13 mouse cellular contexts compared by ENCODE assay signal in the genomic region with DNA sequence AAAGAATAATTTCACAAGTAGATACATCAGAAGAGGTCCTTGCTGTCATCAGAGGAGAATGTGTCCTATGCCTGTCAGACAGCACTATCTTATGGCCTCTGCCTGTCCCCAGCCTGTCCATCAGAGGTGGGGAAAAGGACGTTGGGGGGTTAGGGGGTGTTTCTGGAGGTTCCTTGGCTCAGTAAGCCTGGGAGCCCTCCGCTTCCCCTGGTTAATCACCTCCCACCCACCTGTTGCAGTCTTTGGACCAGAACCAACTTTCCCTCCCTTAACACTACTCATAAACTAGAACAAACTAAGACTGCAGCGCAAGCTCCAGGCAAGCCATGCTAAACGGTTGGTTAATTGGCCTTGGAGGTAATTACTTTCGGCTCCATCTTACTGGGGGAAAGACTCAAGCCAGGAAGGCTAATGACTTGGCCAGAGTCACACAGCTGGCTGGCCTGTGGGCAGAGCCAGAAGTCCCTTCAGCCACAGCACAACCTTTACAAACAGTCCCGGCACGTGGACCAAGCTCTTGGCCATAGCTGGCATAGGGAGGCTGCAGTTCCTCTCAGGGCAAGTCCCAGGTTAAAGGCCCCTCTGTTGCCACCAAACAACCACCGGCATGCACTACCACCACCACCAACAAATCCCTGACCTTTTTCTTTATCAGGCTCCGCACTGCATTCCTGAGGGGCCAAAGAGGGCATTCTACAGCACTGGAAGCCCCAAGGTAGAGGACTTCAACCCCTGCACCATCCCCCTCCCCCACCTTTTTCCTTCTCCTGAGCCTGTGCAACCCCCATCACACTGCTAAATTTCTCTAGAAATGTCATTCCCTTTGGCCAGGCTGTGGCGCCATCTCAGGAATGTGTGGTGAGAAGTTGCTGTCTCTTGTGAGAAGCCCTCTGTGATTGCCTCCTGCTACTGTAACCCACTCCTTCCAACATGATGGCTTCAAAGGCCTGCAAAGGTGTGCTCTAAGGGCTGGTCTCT. TPM values are rescaled to one million over a fixed set of nuclear protein-coding genes. Genes with fewer than 3 reads are reported as not detected.
A peak's percentile ranks its signal among the peaks of the same experiment; 100 is the strongest.
DNase-seq lines count a peak whose midpoint lies in the region; ATAC-seq and TF ChIP-seq lines count a peak whose summit lies in the region.
"Had no signal": no experiment of that assay in that cellular context is flagged by ENCODE, and none has a peak within 500 bp of the region (broad histone marks: within the 10 kb centered on the region; RNA-seq: fewer than 3 reads in every experiment).

No protein-coding gene starts in this region.

- H3K9me3 ChIP-seq in hindbrain, embryonic 10.5 days = no peaks in the 10 kb centered on the region
- H3K9me3 ChIP-seq in hindbrain, embryonic 14.5 days (ENCODE audit: control insufficient read depth, low read length) = no peaks in the 10 kb centered on the region
- no peaks in the 10 kb centered on the region for H3K9me3 ChIP-seq in embryonic facial prominence, embryonic 13.5 days
- H3K9me3 ChIP-seq in heart, postnatal 0 days (replicated peaks; ENCODE audit: control insufficient read depth, low read length) = no peaks in the 10 kb centered on the region
- H3K9me3 ChIP-seq in liver, embryonic 11.5 days (ENCODE audit: control insufficient read depth, low read length) = no peaks in the 10 kb centered on the region
- H3K9me3 ChIP-seq: midbrain, embryonic 13.5 days had no signal

- H3K36me3 ChIP-seq in hindbrain, embryonic 10.5 days = no peaks in the 10 kb centered on the region
- H3K36me3 ChIP-seq in hindbrain, embryonic 14.5 days (replicated peaks; ENCODE audit: control insufficient read depth, insufficient read depth) = no peaks in the 10 kb centered on the region
- no peaks in the 10 kb centered on the region for H3K36me3 ChIP-seq in embryonic facial prominence, embryonic 13.5 days
- no peaks in the 10 kb centered on the region for H3K36me3 ChIP-seq in heart, postnatal 0 days (replicated peaks; ENCODE audit: control insufficient read depth, insufficient read depth, low read length)
- H3K36me3 ChIP-seq in liver, embryonic 11.5 days (ENCODE audit: control insufficient read depth, insufficient read depth, low read length) = no peaks in the 10 kb centered on the region
- H3K36me3 ChIP-seq: midbrain, embryonic 13.5 days had no signal

- no peak overlapping the region for H3K4me2 ChIP-seq in hindbrain, embryonic 14.5 days (replicated peaks)
- H3K4me2 ChIP-seq in embryonic facial prominence, embryonic 13.5 days = no peak overlapping the region
- H3K4me2 ChIP-seq in heart, postnatal 0 days (ENCODE audit: low read depth, low read length) = peak overlapping the region; percentile 41; the same call in 1 of the 2 replicates
- H3K4me2 ChIP-seq in liver, embryonic 11.5 days = no peak overlapping the region
- H3K4me2 ChIP-seq: midbrain, embryonic 13.5 days had no signal

- H3K27me3 ChIP-seq in hindbrain, embryonic 10.5 days (ENCODE audit: insufficient read depth, poor library complexity, severe bottlenecking) = peaks cover 24% of the 10 kb centered on the region
- H3K27me3 ChIP-seq in hindbrain, embryonic 14.5 days (ENCODE audit: control insufficient read depth, insufficient read depth, low read length) = peaks cover 8% of the 10 kb centered on the region; the same call in 1 of the 2 replicates
- 0 out of 2 replicates have a peak, but pooled peaks cover 3% of the 10 kb centered on the region for H3K27me3 ChIP-seq in embryonic facial prominence, embryonic 13.5 days
- H3K27me3 ChIP-seq in heart, postnatal 0 days (ENCODE audit: control insufficient read depth, insufficient read depth, low read length) = 0 out of 2 replicates have a peak, but pooled peaks cover 13% of the 10 kb centered on the region
- no peaks in the 10 kb centered on the region for H3K27me3 ChIP-seq in liver, embryonic 11.5 days (replicated peaks; ENCODE audit: control insufficient read depth, insufficient read depth, low read length)

- H3K4me1 ChIP-seq in hindbrain, embryonic 10.5 days (replicated peaks) = peaks cover 63% of the 10 kb centered on the region
- peaks cover 17% of the 10 kb centered on the region for H3K4me1 ChIP-seq in hindbrain, embryonic 14.5 days (replicated peaks; ENCODE audit: control insufficient read depth, insufficient read depth, low read length)
- H3K4me1 ChIP-seq in embryonic facial prominence, embryonic 13.5 days = peaks cover 62% of the 10 kb centered on the region
- peaks cover 31% of the 10 kb centered on the region for H3K4me1 ChIP-seq in heart, postnatal 0 days (ENCODE audit: control insufficient read depth, insufficient read depth)
- peaks cover 42% of the 10 kb centered on the region for H3K4me1 ChIP-seq in liver, embryonic 11.5 days (replicated peaks; ENCODE audit: control insufficient read depth, insufficient read depth, low read length)

- TF ChIP-seq CTCF in heart, postnatal 0 days (IDR thresholded peaks at IDR 0.05; ENCODE audit: low read depth) = 0 out of 2 replicates have a peak, but pooled peaks have one; percentile 8

- DNase-seq in hindbrain, embryonic 10.5 days (ENCODE audit: low spot score) = no peak
- DNase-seq in hindbrain, embryonic 14.5 days (ENCODE audit: low spot score) = no peak
- DNase-seq in heart, postnatal 0 days (ENCODE audit: low spot score) = no peak
- no peak for DNase-seq in liver, embryonic 11.5 days (ENCODE audit: low spot score)
- DNase-seq in thymus, postnatal 10 days (ENCODE audit: low spot score in 2 of 2) = no peak
- no peak for DNase-seq in urinary bladder, postnatal 25 days (ENCODE audit: low spot score)
- no peak for DNase-seq in left cerebral cortex, adult 18-20 months (ENCODE audit: low spot score in 2 of 2)
- DNase-seq: cerebellum, adult 9-10 months; left cerebral cortex, postnatal 4 days had no signal

- H3K9ac ChIP-seq in hindbrain, embryonic 14.5 days = no peak overlapping the region
- no peak overlapping the region for H3K9ac ChIP-seq in embryonic facial prominence, embryonic 13.5 days
- no peak overlapping the region for H3K9ac ChIP-seq in heart, postnatal 0 days (replicated peaks; ENCODE audit: low read depth, low read length)
- no peak overlapping the region for H3K9ac ChIP-seq in liver, embryonic 11.5 days (ENCODE audit: low read depth, low read length)
- H3K9ac ChIP-seq: midbrain, embryonic 13.5 days had no signal

- ATAC-seq in hindbrain, embryonic 14.5 days (ENCODE audit: low FRiP score) = no peak
- ATAC-seq in embryonic facial prominence, embryonic 13.5 days (ENCODE audit: insufficient number of reproducible peaks, insufficient read depth, low FRiP score, low TSS enrichment, low read depth) = no peak
- no peak for ATAC-seq in heart, postnatal 0 days (ENCODE audit: insufficient read depth, low read depth)
- no peak for ATAC-seq in liver, embryonic 11.5 days (replicated peaks; ENCODE audit: low FRiP score)
- ATAC-seq: midbrain, embryonic 13.5 days had no signal

- TF ChIP-seq EP300 in heart, postnatal 0 days (IDR thresholded peaks at IDR 0.05; ENCODE audit: low read depth) = no peak

- WGBS in hindbrain, embryonic 10.5 days = 73% methylated on average over 10 of the region's 10 CpGs
- 70% methylated on average over 10 of the region's 10 CpGs for WGBS in hindbrain, embryonic 14.5 days
- 46% methylated on average over 10 of the region's 10 CpGs for WGBS in embryonic facial prominence, embryonic 13.5 days
- WGBS in heart, postnatal 0 days = 61% methylated on average over 10 of the region's 10 CpGs
- WGBS in liver, embryonic 11.5 days = 63% methylated on average over 10 of the region's 10 CpGs

- H3K27ac ChIP-seq in hindbrain, embryonic 10.5 days = peak overlapping the region; percentile 92; the same call in 1 of the 2 replicates
- no peak overlapping the region for H3K27ac ChIP-seq in hindbrain, embryonic 14.5 days
- 0 out of 2 replicates have a peak overlapping the region, but pooled peaks have one; percentile 80 for H3K27ac ChIP-seq in embryonic facial prominence, embryonic 13.5 days
- H3K27ac ChIP-seq in heart, postnatal 0 days (ENCODE audit: low read depth) = peak overlapping the region; percentile 92; the same call in 1 of the 2 replicates
- H3K27ac ChIP-seq in liver, embryonic 11.5 days (ENCODE audit: low read depth, low read length) = peak overlapping the region; percentile 85; the same call in 1 of the 2 replicates
- H3K27ac ChIP-seq: midbrain, embryonic 13.5 days had no signal

- no peak overlapping the region for H3K4me3 ChIP-seq in hindbrain, embryonic 10.5 days
- no peak overlapping the region for H3K4me3 ChIP-seq in hindbrain, embryonic 14.5 days (replicated peaks; ENCODE audit: low read length)
- no peak overlapping the region for H3K4me3 ChIP-seq in embryonic facial prominence, embryonic 13.5 days
- H3K4me3 ChIP-seq in heart, postnatal 0 days (ENCODE audit: low read depth, low read length) = no peak overlapping the region
- H3K4me3 ChIP-seq in liver, embryonic 11.5 days (ENCODE audit: low read depth, low read length) = no peak overlapping the region
- H3K4me3 ChIP-seq: midbrain, embryonic 13.5 days had no signal

RNA-seq across cellular contexts. Expression of gene Cdc42ep1, which starts 11.4 kb away (rescaled TPM):
- polyA plus RNA-seq in hindbrain, embryonic 10.5 days (2016; fragmentation: Nextera tagmentation; extraction: Ambion mirVana) = 19.2 and 19.4 TPM in 2 replicates
- polyA plus RNA-seq in hindbrain, embryonic 14.5 days (2014; fragmentation: Nextera tagmentation; extraction: Ambion mirVana) = 10.7 and 11.2 TPM in 2 replicates
- polyA plus RNA-seq in embryonic facial prominence, embryonic 13.5 days (2015; fragmentation: Nextera tagmentation; extraction: Ambion mirVana) = 25.2 and 28.6 TPM in 2 replicates
- 44.7 and 52.5 TPM in 2 replicates for total RNA-seq in heart, postnatal 0 days (2014; rRNA removed; ENCODE audit: low replicate concordance)
- 27.1 and 27.4 TPM in 2 replicates for polyA plus RNA-seq in heart, postnatal 0 days (2015; fragmentation: Nextera tagmentation; extraction: Ambion mirVana)
- 21.9 and 23.9 TPM in 2 replicates for polyA plus RNA-seq in liver, embryonic 11.5 days (2014; fragmentation: Nextera tagmentation; extraction: Ambion mirVana)
- 10 to 100 TPM; 15.3 to 16.3 TPM for total RNA-seq in left cerebral cortex, adult 18-20 months (2021)

RNA-seq across cellular contexts. Expression of gene Lgals2, which starts 24.3 kb away (rescaled TPM):
- not detected in 2 replicates for polyA plus RNA-seq in hindbrain, embryonic 10.5 days (2016; fragmentation: Nextera tagmentation; extraction: Ambion mirVana)
- polyA plus RNA-seq in hindbrain, embryonic 14.5 days (2014; fragmentation: Nextera tagmentation; extraction: Ambion mirVana) = not detected in 2 replicates
- 1.3 TPM in 1 of 2 replicates, not detected in the other for polyA plus RNA-seq in embryonic facial prominence, embryonic 13.5 days (2015; fragmentation: Nextera tagmentation; extraction: Ambion mirVana)
- total RNA-seq in heart, postnatal 0 days (2014; rRNA removed; ENCODE audit: low replicate concordance) = 4.6 TPM in 1 of 2 replicates, not detected in the other
- polyA plus RNA-seq in heart, postnatal 0 days (2015; fragmentation: Nextera tagmentation; extraction: Ambion mirVana) = 0.27 and 0.36 TPM in 2 replicates
- polyA plus RNA-seq in liver, embryonic 11.5 days (2014; fragmentation: Nextera tagmentation; extraction: Ambion mirVana) = 6.9 and 11.4 TPM in 2 replicates
- not detected for total RNA-seq in left cerebral cortex, adult 18-20 months (2021)
- total RNA-seq: layer of hippocampus, adult 18-20 months; left cerebral cortex, postnatal 4 days had no signal
- polyA plus RNA-seq: midbrain, embryonic 13.5 days; neural tube, embryonic 14.5 days had no signal

RNA-seq across cellular contexts. Expression of gene Card10, which starts 28.2 kb away (rescaled TPM):
- 4.3 and 4.5 TPM in 2 replicates for polyA plus RNA-seq in hindbrain, embryonic 10.5 days (2016; fragmentation: Nextera tagmentation; extraction: Ambion mirVana)
- polyA plus RNA-seq in hindbrain, embryonic 14.5 days (2014; fragmentation: Nextera tagmentation; extraction: Ambion mirVana) = 2.5 and 2.6 TPM in 2 replicates
- 3.0 and 3.2 TPM in 2 replicates for polyA plus RNA-seq in embryonic facial prominence, embryonic 13.5 days (2015; fragmentation: Nextera tagmentation; extraction: Ambion mirVana)
- total RNA-seq in heart, postnatal 0 days (2014; rRNA removed; ENCODE audit: low replicate concordance) = 2.7 and 6.4 TPM in 2 replicates
- polyA plus RNA-seq in heart, postnatal 0 days (2015; fragmentation: Nextera tagmentation; extraction: Ambion mirVana) = 4.0 and 4.6 TPM in 2 replicates
- polyA plus RNA-seq in liver, embryonic 11.5 days (2014; fragmentation: Nextera tagmentation; extraction: Ambion mirVana) = 2.3 and 2.7 TPM in 2 replicates
- 1 to 10 TPM; 4.8 to 4.9 TPM for total RNA-seq in left cerebral cortex, adult 18-20 months (2021)

RNA-seq across cellular contexts. Expression of gene Gga1, which starts 46.0 kb away (rescaled TPM):
- polyA plus RNA-seq in hindbrain, embryonic 10.5 days (2016; fragmentation: Nextera tagmentation; extraction: Ambion mirVana) = 51.1 and 60.7 TPM in 2 replicates
- 40.1 and 43.0 TPM in 2 replicates for polyA plus RNA-seq in hindbrain, embryonic 14.5 days (2014; fragmentation: Nextera tagmentation; extraction: Ambion mirVana)
- 42.5 and 51.8 TPM in 2 replicates for polyA plus RNA-seq in embryonic facial prominence, embryonic 13.5 days (2015; fragmentation: Nextera tagmentation; extraction: Ambion mirVana)
- 32.4 and 40.5 TPM in 2 replicates for total RNA-seq in heart, postnatal 0 days (2014; rRNA removed; ENCODE audit: low replicate concordance)
- 30.1 and 32.4 TPM in 2 replicates for polyA plus RNA-seq in heart, postnatal 0 days (2015; fragmentation: Nextera tagmentation; extraction: Ambion mirVana)
- polyA plus RNA-seq in liver, embryonic 11.5 days (2014; fragmentation: Nextera tagmentation; extraction: Ambion mirVana) = 40.8 and 43.0 TPM in 2 replicates
- 10 to 100 TPM; 64.6 to 67.2 TPM for total RNA-seq in left cerebral cortex, adult 18-20 months (2021)

RNA-seq across cellular contexts. Expression of gene Mfng, which starts 57.8 kb away (rescaled TPM):
- 71.6 and 79.0 TPM in 2 replicates for polyA plus RNA-seq in hindbrain, embryonic 10.5 days (2016; fragmentation: Nextera tagmentation; extraction: Ambion mirVana)
- polyA plus RNA-seq in hindbrain, embryonic 14.5 days (2014; fragmentation: Nextera tagmentation; extraction: Ambion mirVana) = 11.7 and 12.5 TPM in 2 replicates
- polyA plus RNA-seq in embryonic facial prominence, embryonic 13.5 days (2015; fragmentation: Nextera tagmentation; extraction: Ambion mirVana) = 16.1 and 18.8 TPM in 2 replicates
- total RNA-seq in heart, postnatal 0 days (2014; rRNA removed; ENCODE audit: low replicate concordance) = 12.9 and 13.1 TPM in 2 replicates
- polyA plus RNA-seq in heart, postnatal 0 days (2015; fragmentation: Nextera tagmentation; extraction: Ambion mirVana) = 13.0 and 13.4 TPM in 2 replicates
- polyA plus RNA-seq in liver, embryonic 11.5 days (2014; fragmentation: Nextera tagmentation; extraction: Ambion mirVana) = 12.4 and 19.2 TPM in 2 replicates
- 1 to 10 TPM; 3.8 to 4.2 TPM for total RNA-seq in left cerebral cortex, adult 18-20 months (2021)
